Mouse (Mus musculus) bone marrow, adult 2 months (tissue): ENCODE data around the gene Pros1. TPM values are rescaled to one million over a fixed set of nuclear protein-coding genes. Genes with fewer than 3 reads are reported as not detected.

Experiments
- H3K27ac ChIP-seq: fragments of 200-500 bp; 2 replicates; pipeline ENCODE4 v1.5.1; 2012; ENCODE audit warnings: low read depth, mild to moderate bottlenecking, control low read depth, inconsistent platforms, low read length; ENCODE audit not compliant: control insufficient read depth, poor library complexity, insufficient read depth
- H3K4me1 ChIP-seq: fragments of 200-500 bp; 2 replicates; pipeline ENCODE4 v1.6.1; 2011; ENCODE audit warnings: low read length; ENCODE audit not compliant: control insufficient read depth, insufficient read depth
- H3K4me3 ChIP-seq: fragments of 200-500 bp; replicated peaks from 2 replicates; pipeline ENCODE3; 2011; ENCODE audit warnings: mild to moderate bottlenecking, low read depth, low read length, control low read depth; ENCODE audit not compliant: control insufficient read depth
- CTCF ChIP-seq: fragments of 200-500 bp; IDR thresholded peaks from 2 replicates; pipeline ENCODE4 v1.5.1; 2011; ENCODE audit warnings: low read length, control low read depth; ENCODE audit not compliant: control insufficient read depth, insufficient read depth
- POLR2A ChIP-seq: fragments of 200-500 bp; IDR thresholded peaks from 2 replicates; pipeline ENCODE4 v1.6.1; 2011; ENCODE audit warnings: low read depth, mild to moderate bottlenecking, control low read depth, low read length, borderline replicate concordance; ENCODE audit not compliant: control insufficient read depth
- WGBS: fragments of 180-500 bp; shearing (Covaris S2); methylation state at CpG from one replicate; pipeline ENCODE4 v1.1.7; 2018; 5-methylcytosine and 5-hydroxymethylcytosine counted together
- polyA plus RNA-seq: library from polyadenylated mRNA; stranded (reverse); fragments of >200 nt; gene quantifications from 2 replicates; pipeline ENCODE4 v1.2.4, GENCODE M21; 2011; ENCODE audit warnings: low replicate concordance; ENCODE audit not compliant: missing spikeins, insufficient read depth, insufficient read length

Pros1 gene
- polyA plus RNA-seq, 1 experiment = 8.6 TPM

GRCm38 (mm10) chr16:62853611-62854126 is 438 bp upstream of the Pros1 start:
- H3K4me1 ChIP-seq = no peaks in the 10 kb centered on the region; the same call in 1 of the 2 replicates
- H3K27ac ChIP-seq = no peak overlapping the region
- TF ChIP-seq CTCF (no peak), POLR2A (no peak)
- WGBS = 5% methylated on average over 3 of the region's 3 CpGs
- no peak overlapping the region for H3K4me3 ChIP-seq

GRCm38 (mm10) chr16:62855385-62855784 is 1.3 kb downstream of the Pros1 start:
- H3K4me1 ChIP-seq = no peaks in the 10 kb centered on the region; the same call in 1 of the 2 replicates
- peak overlapping the region; percentile 11 for H3K4me3 ChIP-seq
- TF ChIP-seq CTCF (no peak), POLR2A (no peak)
- 92% methylated on average over 6 of the region's 6 CpGs for WGBS
- H3K27ac ChIP-seq = no peak overlapping the region

- 84% methylated on average over 2 of the region's 2 CpGs for WGBS
- TF ChIP-seq POLR2A (no peak), CTCF (no peak)
- Histone ChIP-seq H3K4me3 (no peak overlapping the region), H3K4me1 (no peaks in the 10 kb centered on the region; the same call in 1 of the 2 replicates), H3K27ac (no peak overlapping the region)
Measured at GRCm38 (mm10) chr16:62856273-62856672, 2.2 kb downstream of the Pros1 start.

GRCm38 (mm10) chr16:62857498-62857897 is 3.4 kb downstream of the Pros1 start:
- Histone ChIP-seq H3K4me3 (no peak overlapping the region), H3K4me1 (no peaks in the 10 kb centered on the region; the same call in 1 of the 2 replicates), H3K27ac (no peak overlapping the region)
- WGBS = 47% methylated on average over 2 of the region's 2 CpGs
- TF ChIP-seq CTCF (no peak), POLR2A (no peak)

- TF ChIP-seq CTCF (no peak), POLR2A (no peak)
- H3K4me1 ChIP-seq = no peaks in the 10 kb centered on the region; the same call in 1 of the 2 replicates
- H3K27ac ChIP-seq = no peak overlapping the region
- WGBS = 68% methylated on average over 1 of the region's 1 CpGs
- H3K4me3 ChIP-seq = no peak overlapping the region
Measured at GRCm38 (mm10) chr16:62858018-62858417, 3.9 kb downstream of the Pros1 start.

- H3K4me3 ChIP-seq = no peak overlapping the region
- H3K27ac ChIP-seq = no peak overlapping the region
- no peaks in the 10 kb centered on the region; the same call in 1 of the 2 replicates for H3K4me1 ChIP-seq
- WGBS = 80% methylated on average over 1 of the region's 1 CpGs
- TF ChIP-seq POLR2A (no peak), CTCF (no peak)
Measured at GRCm38 (mm10) chr16:62860140-62860539, 6.0 kb downstream of the Pros1 start.

GRCm38 (mm10) chr16:62861455-62861854 is 7.3 kb downstream of the Pros1 start:
- H3K4me1 ChIP-seq = no peaks in the 10 kb centered on the region
- H3K4me3 ChIP-seq = no peak overlapping the region
- TF ChIP-seq CTCF = no peak
- no peak for TF ChIP-seq POLR2A
- 47% methylated on average over 6 of the region's 6 CpGs for WGBS
- no peak overlapping the region for H3K27ac ChIP-seq

- H3K4me1 ChIP-seq = no peaks in the 10 kb centered on the region
- no peak overlapping the region for H3K27ac ChIP-seq
- no peak for TF ChIP-seq CTCF
- no peak for TF ChIP-seq POLR2A
- WGBS = 83% methylated on average over 5 of the region's 5 CpGs
- H3K4me3 ChIP-seq = no peak overlapping the region
Measured at GRCm38 (mm10) chr16:62872688-62873117, 18.6 kb downstream of the Pros1 start.

GRCm38 (mm10) chr16:62873180-62873579 is 19.1 kb downstream of the Pros1 start:
- H3K4me3 ChIP-seq = no peak overlapping the region
- 51% methylated on average over 4 of the region's 4 CpGs for WGBS
- no peak overlapping the region for H3K27ac ChIP-seq
- TF ChIP-seq POLR2A (no peak), CTCF (no peak)
- H3K4me1 ChIP-seq = no peaks in the 10 kb centered on the region
